Mouse (Mus musculus) ovary, adult 18-20 months (tissue): Measurements from ENCODE around the gene Tnpo1.
"Not testable (repeated sequence)": the region's sequence is repeated elsewhere in the genome, so short reads cannot be mapped to it uniquely, and the experiment has no call there.

Experiments used
- DNase-seq: peaks from one replicate; pipeline ENCODE4 v3.0.0; 2022; ENCODE audit warnings: low spot score, mixed read lengths

Tnpo1 gene

DNA sequence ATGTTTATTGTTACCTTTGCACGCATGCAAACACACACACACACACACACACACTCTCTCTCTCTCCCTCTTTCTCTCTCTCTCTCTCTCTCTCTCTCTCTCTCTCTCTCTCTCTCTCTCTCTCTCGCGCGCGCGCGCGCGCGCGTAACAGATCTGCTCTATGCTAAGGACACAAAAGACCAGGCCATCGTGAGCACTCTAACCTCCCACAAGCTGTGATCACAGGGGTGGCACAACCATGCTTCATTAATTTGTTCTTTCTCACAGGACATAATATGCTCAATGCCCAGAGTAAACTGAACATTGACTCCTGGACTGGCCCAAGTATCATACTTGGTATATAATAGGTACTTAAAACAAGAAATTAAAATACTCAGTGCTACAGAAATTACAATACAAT lies 37.0 kb downstream of the Tnpo1 start:
- no peak for DNase-seq

- no peak for DNase-seq
Measured at GRCm38 (mm10) chr13:98883774-98884173, 42.4 kb downstream of the Tnpo1 start.

DNA sequence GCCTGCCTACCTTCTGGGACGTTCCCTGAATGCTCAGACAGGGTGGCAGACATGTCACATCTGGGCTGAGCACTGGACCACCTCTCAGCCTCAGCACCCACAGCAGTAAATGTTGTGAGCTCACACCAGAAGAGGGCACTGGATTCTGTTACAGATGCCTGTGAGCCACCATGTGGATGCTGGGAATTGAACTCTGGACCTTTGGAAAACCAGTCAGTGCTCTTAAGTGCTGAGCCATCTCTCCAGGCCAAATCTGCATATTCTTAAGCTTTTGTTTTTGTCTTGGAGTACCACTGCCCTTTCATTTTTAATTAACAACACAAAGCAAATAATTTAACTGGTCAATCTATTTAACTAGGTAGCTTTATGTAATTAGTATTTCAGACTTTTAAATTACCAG lies 44.2 kb downstream of the Tnpo1 start:
- DNase-seq = no peak

DNA sequence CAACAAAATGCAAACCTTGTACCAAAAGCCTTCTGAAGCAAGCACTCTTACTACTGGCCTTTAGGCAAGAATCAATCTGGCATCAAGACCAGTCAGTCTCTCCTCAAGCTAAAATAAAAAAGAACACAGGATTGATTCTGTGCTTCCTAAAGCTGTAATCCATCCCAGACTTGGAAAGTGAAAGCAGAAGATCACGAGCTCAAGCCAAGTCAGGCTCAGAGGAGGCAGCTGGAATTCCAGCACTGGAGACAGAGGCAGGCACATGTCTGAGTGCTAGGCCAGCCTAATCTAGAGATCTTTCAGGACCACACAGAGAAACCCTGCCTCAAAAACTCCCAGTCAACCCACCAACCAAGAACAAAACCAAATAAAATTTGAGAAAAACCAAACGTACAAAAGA lies 45.8 kb downstream of the Tnpo1 start:
- no peak for DNase-seq

GRCm38 (mm10) chr13:98879422-98879821 lies 46.8 kb downstream of the Tnpo1 start:
- no peak for DNase-seq

DNA sequence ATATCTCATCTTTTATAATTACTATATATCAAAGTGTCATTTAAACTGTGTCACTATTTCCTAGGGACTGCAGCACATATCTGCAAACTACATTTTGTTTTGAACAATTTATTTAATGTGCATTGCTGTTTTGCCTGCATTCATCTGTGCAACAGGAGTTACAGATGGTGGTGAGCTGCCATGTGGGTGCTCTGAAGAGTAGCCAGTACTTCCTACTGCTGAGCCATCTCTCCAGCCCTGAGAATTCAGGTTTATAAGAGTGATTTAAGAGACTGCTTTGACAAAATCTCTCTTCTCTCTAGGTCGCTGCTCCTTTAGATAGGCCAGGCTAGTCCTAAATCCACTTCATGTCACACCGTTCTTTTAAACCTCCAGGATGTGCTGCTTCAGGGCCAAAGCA lies 49.0 kb downstream of the Tnpo1 start:
- no peak for DNase-seq

- no peak for DNase-seq
Measured at GRCm38 (mm10) chr13:98874727-98875126, 51.5 kb downstream of the Tnpo1 start.

GRCm38 (mm10) chr13:98872273-98872847 lies 53.8 kb downstream of the Tnpo1 start:
- DNase-seq = no peak

- DNase-seq = no peak
Measured at GRCm38 (mm10) chr13:98871263-98871662, 54.9 kb downstream of the Tnpo1 start.

DNA sequence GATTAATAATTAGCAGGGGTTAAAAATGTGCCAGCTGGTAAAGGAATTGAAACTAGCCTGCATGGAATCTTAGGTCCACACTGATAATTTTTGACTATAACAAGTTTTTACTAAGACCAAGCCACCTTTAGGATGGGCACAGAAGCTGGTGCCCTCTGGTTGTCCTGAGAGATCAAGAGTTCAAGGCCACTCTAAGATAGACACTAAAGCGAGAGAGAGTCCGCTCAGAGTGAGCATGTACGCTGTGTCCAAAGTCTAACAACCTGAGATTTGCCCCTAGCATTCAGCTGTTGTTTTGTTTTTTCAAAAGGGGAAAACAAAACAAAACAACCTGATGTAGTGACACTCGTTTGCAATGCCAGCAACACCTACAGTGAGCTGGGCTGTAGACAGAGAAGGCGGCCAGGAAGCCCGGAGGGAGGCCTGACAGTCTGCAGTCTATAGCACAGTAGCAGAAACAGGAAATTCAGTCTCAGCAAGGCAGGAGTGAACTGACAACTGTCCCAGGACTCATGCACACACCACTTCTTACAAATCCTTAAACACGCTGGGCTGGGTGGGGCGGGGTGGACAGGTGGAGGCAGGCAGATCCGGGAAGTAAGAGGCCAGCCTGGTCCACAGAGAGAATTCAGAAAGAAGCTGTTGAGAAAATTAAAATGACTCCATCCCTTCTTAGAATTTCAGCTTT lies 57.8 kb downstream of the Tnpo1 start:
- DNase-seq = no peak

GRCm38 (mm10) chr13:98867810-98868209 lies 58.4 kb downstream of the Tnpo1 start:
- DNase-seq = no peak

- no peak for DNase-seq
Measured at GRCm38 (mm10) chr13:98855291-98855690, 70.9 kb downstream of the Tnpo1 start.

DNA sequence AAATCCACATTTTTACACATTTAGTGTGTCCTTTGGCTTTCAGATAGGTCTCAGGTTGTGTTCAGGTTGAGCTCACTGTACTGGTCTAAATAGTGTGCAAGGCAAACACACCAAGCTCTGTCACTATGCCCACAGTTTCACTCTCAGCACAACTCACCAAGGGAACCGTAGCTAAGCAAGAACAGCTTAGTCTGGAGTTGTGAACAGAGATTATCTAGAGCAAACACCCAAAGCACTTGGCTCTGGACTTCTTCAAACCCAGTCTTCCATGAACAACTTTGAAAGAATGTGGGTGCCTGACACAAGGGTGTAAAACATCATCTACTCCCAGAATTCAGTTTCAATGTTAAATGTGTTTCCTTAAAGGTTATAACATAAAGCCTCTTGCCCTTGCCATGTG lies 80.4 kb downstream of the Tnpo1 start:
- no peak for DNase-seq

- DNase-seq = no peak
Measured at GRCm38 (mm10) chr13:98836423-98837088, 89.6 kb downstream of the Tnpo1 start.

DNA sequence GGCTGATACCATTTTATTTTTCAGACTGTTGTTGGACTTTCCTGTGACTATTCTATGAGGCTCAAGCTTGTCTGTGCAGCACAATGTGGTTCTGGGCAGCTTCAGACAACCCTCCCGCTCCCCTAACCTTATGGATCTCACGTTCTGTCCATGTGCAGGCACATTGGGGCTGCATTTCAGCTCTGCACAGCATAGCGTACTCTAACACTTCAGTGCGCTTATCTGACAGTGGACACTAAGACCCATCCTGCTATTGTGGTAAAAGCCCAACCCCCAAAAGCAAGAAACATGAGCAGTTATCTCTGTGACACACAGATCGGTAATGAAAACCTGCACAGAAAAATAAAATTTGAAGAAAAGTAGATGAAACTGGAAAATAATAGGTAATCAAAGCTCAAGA lies 90.4 kb downstream of the Tnpo1 start:
- no peak for DNase-seq

- DNase-seq = no peak
Measured at GRCm38 (mm10) chr13:98834723-98835122, 91.5 kb downstream of the Tnpo1 start.

DNA sequence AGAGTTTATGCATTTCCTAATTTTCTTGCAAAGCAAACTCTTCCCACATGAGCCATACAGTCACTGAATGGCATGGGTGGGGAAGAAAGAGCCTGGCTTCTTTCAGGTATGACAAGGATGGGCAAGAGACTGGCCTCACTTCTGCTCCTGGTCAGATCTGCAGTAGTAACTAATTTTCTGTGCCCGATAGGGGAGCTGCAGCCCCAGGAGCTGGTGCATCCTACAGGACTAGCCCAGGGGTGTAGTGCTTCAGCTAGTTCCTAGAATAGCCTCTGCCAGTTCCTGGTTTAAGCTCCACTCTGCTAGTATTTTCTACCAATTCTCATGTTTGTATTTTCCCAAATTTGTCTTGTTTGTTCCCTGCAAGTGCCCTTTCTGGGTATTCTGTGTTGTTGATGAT lies 92.0 kb downstream of the Tnpo1 start:
- DNase-seq = no peak

DNA sequence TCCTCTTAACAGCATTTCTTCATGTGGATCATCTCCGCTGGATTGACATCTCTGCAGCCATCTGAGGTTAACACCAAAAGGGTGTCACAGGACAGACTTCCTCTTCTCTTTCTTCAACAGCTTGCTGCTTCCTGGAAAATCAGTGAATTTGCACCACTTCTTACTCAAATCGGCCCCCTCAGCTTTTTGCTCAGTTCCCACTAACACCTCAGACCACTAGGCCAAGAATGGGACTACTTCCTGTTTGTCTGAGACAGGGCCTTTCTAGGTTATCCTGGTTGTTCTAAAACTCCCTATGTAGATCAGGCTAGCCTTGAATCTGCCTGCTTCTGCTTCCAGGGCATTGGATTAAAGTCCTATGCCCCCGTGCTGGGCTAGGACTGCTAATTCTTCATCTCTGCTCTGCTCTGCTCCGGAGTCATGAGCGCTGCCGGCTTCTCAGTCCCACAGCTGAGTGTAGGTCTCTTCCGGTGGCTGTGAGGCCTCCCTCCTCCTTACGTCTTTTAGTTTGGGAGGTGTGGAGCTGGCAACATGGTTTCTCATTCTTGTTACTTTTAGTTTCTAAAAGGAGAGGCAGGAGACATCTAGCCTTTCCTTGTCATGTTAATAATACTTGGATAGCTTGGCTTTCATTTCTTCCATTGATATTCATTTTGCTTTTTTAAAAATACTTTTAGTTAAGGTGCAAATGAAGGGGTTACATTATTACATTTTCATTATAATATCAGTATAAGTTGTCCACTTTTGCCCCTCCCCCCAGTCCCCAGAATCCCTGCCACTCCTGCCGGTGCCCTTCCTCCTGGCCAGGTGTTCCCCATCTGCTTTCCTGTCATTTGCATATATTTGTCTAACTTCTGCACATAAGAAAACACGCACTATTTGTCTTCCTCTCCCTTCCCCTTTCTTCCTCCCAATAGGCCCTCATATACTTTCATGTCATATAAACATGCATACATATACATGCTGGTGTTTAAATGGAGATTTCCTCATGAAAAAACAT lies 93.4 kb downstream of the Tnpo1 start:
- no peak for DNase-seq

DNA sequence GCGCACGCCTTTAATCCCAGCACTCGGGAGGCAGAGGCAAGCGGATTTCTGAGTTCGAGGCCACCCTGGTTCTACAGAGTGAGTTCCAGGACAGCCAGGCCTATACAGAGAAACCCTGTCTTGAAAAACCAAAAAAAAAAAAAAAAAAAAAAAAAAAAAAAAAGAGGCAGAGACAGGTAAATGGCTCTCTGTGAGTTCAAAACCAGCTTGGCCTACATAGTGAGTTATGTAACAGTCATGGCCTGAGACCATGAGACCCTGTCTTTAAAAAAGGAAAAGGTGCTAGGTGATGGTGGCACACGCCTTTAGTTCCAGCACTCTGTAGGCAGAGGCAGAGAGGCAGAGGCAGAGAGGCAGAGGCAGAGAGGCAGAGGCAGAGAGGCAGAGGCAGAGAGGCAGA lies 97.2 kb downstream of the Tnpo1 start:
- not testable (repeated sequence) for DNase-seq

DNA sequence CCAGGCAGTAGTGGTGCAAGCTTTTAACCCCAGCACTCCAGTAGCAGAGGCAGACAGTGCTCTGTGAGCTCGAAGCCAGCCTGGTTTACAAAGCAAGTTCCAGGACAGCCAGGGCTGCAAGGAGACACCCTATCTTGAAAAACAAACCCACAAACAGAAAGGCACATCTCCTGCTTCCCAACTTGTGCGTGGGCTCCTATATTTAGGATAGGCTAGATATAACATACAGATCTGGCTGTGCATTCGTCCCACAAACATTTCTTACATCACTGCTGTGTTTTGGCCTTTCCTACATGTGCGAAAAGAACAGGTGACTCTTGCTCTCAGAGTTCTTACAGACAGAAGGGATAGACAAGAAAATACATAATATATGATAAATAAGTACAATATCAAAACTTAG lies 100.6 kb downstream of the Tnpo1 start:
- DNase-seq = no peak

DNA sequence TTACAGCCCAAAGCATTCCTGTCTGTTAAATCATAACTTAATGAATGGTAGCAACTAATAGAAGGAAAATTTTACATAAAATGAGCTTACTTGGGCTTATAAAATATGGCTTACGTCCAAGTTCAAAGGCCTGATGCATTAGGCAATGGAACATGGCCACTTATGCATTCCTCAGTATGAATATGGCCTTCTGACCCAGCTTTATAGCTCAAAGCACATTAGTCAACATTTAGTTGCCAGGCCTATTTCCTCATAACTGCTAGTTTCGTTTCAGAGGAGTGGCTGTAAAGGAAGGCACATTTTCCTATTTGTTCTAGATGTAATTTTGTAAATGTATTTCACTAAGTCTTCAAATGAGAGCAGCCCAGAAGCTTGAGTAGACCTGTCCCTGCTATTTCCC lies 107.1 kb downstream of the Tnpo1 start:
- no peak for DNase-seq

GRCm38 (mm10) chr13:98818205-98818604 lies 108.0 kb downstream of the Tnpo1 start:
- no peak for DNase-seq
